Mouse (Mus musculus) stomach, postnatal 0 days (tissue): Measurements from ENCODE around the gene Retreg1.

ENCODE experiments used
- CTCF ChIP-seq: IDR thresholded peaks from 2 replicates; pipeline ENCODE4 v1.5.1; 2016; ENCODE audit warnings: antibody characterized with exemption, low read depth, mild to moderate bottlenecking, moderate library complexity
- EP300 ChIP-seq: optimal IDR thresholded peaks from 2 replicates; pipeline ENCODE3; 2016; ENCODE audit warnings: antibody characterized with exemption

DNA sequence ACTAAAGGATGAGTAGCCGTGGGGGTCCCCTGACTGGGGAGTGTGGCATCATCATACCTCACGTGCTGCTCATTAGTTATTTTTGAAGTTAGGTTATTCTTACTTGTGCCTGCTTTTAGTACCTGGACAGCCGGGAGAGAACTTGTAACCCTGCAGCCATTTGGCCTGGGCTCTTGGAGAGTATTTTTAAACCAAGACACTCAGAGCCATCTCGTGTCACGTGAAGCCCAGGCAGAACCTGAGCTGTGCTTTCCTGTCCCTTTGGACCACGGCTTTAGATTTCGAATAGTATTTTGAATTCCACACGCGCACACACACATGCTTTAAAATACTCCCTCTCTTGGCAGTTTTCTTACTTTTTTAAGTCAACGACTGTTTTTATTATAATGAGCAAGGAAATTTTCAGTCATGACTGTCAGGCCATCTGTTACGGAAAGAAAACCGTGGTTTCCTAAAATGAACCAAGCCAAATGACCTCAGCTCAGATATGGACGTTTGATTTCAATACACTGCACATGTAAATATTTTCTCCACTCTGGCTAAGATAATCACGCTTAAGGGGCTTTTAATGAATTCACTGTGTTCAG lies 61.5 kb downstream of the Retreg1 start:
- no peak for TF ChIP-seq EP300
- no peak for TF ChIP-seq CTCF
